Comparison of ENCODE assay signal across 8 mouse cellular contexts in the genomic region with DNA sequence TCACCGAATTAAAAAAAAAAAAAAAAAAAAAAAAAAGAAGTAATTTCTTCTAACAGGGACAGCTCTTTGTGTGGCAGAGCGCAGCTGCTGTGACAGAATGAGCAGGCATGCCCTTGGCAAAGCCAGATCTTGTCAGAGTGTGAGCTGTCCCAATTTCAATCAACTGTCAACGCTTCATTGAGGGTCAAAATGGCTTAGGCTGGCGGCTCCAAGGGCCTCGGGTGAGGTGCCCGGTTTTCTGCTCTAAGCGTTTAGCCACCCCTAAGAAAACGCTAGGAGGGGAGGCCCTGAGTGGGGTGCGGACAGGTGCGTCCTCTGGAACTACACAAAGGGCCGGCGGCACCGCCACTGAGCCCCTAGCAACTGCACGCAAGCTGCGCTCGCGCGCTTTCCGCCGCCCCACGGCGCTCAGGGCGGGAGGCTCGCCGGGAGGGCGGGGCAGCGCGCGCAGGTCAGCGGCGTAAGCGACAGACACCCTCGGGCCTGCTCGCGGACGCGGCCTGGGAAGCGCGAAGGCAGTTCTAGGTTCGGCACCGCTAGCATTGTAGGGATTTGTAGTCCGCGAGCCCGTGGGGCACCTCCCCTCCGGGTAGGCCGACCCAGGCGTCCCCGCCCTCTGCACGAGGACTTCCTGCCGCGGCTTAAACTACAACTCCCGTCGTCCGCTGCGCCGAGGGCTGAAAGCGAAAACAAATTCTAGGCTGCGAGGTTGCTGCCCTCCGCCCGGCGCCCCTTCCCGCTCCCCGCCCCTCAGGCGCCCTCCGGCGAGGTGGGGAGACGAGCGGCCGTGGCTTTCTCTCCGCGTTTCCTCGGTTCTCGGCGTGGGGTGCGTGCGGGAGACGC. TPM values are rescaled to one million over a fixed set of nuclear protein-coding genes. Genes with fewer than 3 reads are reported as not detected.
A peak's percentile ranks its signal among the peaks of the same experiment; 100 is the strongest.
DNase-seq lines count a peak whose midpoint lies in the region; ATAC-seq and TF ChIP-seq lines count a peak whose summit lies in the region.

No protein-coding gene starts in this region.

- H3K27ac ChIP-seq in hindbrain, embryonic 10.5 days = peak overlapping the region; percentile 98
- peak overlapping the region; percentile 97 for H3K27ac ChIP-seq in lung, postnatal 0 days (ENCODE audit: low read length)

- peaks cover 27% of the 10 kb centered on the region for H3K4me1 ChIP-seq in hindbrain, embryonic 10.5 days (replicated peaks)
- H3K4me1 ChIP-seq in lung, postnatal 0 days (ENCODE audit: insufficient read depth, low read depth, low read length) = peaks cover 10% of the 10 kb centered on the region

- TF ChIP-seq CTCF in lung, postnatal 0 days (IDR thresholded peaks at IDR 0.05) = no peak

- no peak for TF ChIP-seq EP300 in lung, postnatal 0 days (IDR thresholded peaks at IDR 0.05)

- peaks cover 8% of the 10 kb centered on the region for H3K36me3 ChIP-seq in hindbrain, embryonic 10.5 days
- no peaks in the 10 kb centered on the region for H3K36me3 ChIP-seq in lung, postnatal 0 days (ENCODE audit: insufficient read depth, low read length)

- H3K4me2 ChIP-seq in lung, postnatal 0 days (replicated peaks; ENCODE audit: low read depth, low read length) = peak overlapping the region; percentile 80

- H3K9ac ChIP-seq in lung, postnatal 0 days (replicated peaks; ENCODE audit: low read depth) = peak overlapping the region; percentile 81

- ATAC-seq in frontal cortex, adult (ENCODE audit: low TSS enrichment) = peak; percentile 96
- peak; percentile 99 for ATAC-seq in lung, postnatal 0 days

- H3K4me3 ChIP-seq in hindbrain, embryonic 10.5 days = peak overlapping the region; percentile 92
- H3K4me3 ChIP-seq in lung, postnatal 0 days (ENCODE audit: low read depth, low read length) = peak overlapping the region; percentile 87

- no peaks in the 10 kb centered on the region for H3K27me3 ChIP-seq in hindbrain, embryonic 10.5 days (ENCODE audit: insufficient read depth, poor library complexity, severe bottlenecking)
- H3K27me3 ChIP-seq in lung, postnatal 0 days (replicated peaks; ENCODE audit: insufficient read depth, low read length) = no peaks in the 10 kb centered on the region

- under 1% methylated on average over 77 of the region's 77 CpGs for WGBS in hindbrain, embryonic 10.5 days
- WGBS in lung, postnatal 0 days = 3% methylated on average over 64 of the region's 77 CpGs

- peak; percentile 99 for DNase-seq in MN1 (ENCODE audit: low spot score)
- DNase-seq in cerebellum, adult 9-10 months = peak; percentile 98
- peak; percentile 98 for DNase-seq in hindbrain, embryonic 10.5 days (ENCODE audit: low spot score)
- DNase-seq in layer of hippocampus, adult 9-11 months = peak; percentile 99
- peak; percentile 100 for DNase-seq in lung, postnatal 0 days (ENCODE audit: low spot score)
- peak; percentile 94 for DNase-seq in ovary, postnatal 14 days (ENCODE audit: low spot score)
- peak; percentile 98 for DNase-seq in thymus, postnatal 14 days

- H3K9me3 ChIP-seq in hindbrain, embryonic 10.5 days = no peaks in the 10 kb centered on the region
- H3K9me3 ChIP-seq in lung, postnatal 0 days (ENCODE audit: low read length) = no peaks in the 10 kb centered on the region

RNA-seq across cellular contexts. Expression of a gene that starts 0.5 kb away (rescaled TPM):
- polyA plus RNA-seq in hindbrain, embryonic 10.5 days (2016; fragmentation: Nextera tagmentation; extraction: Ambion mirVana) = 12.1 and 15.5 TPM in 2 replicates
- 8.0 and 8.7 TPM in 2 replicates for polyA plus RNA-seq in lung, postnatal 0 days (2015; fragmentation: Nextera tagmentation; extraction: Ambion mirVana)

Comparison
In these comparisons a context has a peak if more than half of its experiments do, and no peak if none do; other contexts are left out.
1. Peak in every context shown above with its lines: DNase-seq, ATAC-seq, H3K4me3 ChIP-seq and H3K27ac ChIP-seq.